Mouse (Mus musculus) olfactory bulb, adult 2 months (tissue): Measurements from ENCODE around the gene Aldh3b1. TPM values are rescaled to one million over a fixed set of nuclear protein-coding genes. Genes with fewer than 3 reads are reported as not detected.
A peak's percentile ranks its signal among the peaks of the same experiment; 100 is the strongest.

Experiments used
- H3K27ac ChIP-seq: fragments of 200-500 bp; 2 replicates; pipeline ENCODE4 v1.5.1; 2012; ENCODE audit warnings: low read depth, low read length; ENCODE audit not compliant: insufficient read depth
- H3K4me1 ChIP-seq: fragments of 200-500 bp; 2 replicates; pipeline ENCODE4 v1.6.1; 2012; ENCODE audit warnings: low read length; ENCODE audit not compliant: control insufficient read depth, insufficient read depth
- H3K4me3 ChIP-seq: fragments of 200-500 bp; 2 replicates; pipeline ENCODE4 v1.5.1; 2012; ENCODE audit warnings: mild to moderate bottlenecking, low read depth, low read length, moderate library complexity; ENCODE audit not compliant: insufficient read depth
- CTCF ChIP-seq: fragments of 200-500 bp; IDR thresholded peaks from 2 replicates; pipeline ENCODE4 v1.5.1; 2012; ENCODE audit warnings: low read depth, mild to moderate bottlenecking, low read length, moderate library complexity; ENCODE audit not compliant: insufficient read depth
- POLR2A ChIP-seq: fragments of 200-500 bp; IDR thresholded peaks from 2 replicates; pipeline ENCODE4 v1.6.1; 2012; ENCODE audit warnings: mild to moderate bottlenecking, low read depth, low read length, moderate library complexity; ENCODE audit not compliant: insufficient read depth
- WGBS: fragments of 180-500 bp; shearing (Covaris S2); methylation state at CpG from one replicate; pipeline ENCODE4 v1.1.7; 2018; 5-methylcytosine and 5-hydroxymethylcytosine counted together
- polyA plus RNA-seq: library from polyadenylated mRNA; stranded (reverse); fragments of >200 nt; gene quantifications from 2 replicates; pipeline ENCODE4 v1.2.4, GENCODE M21; 2012; ENCODE audit warnings: low replicate concordance; ENCODE audit not compliant: missing spikeins, insufficient read depth, insufficient read length

The Aldh3b1 gene
- polyA plus RNA-seq, 1 experiment, result not detected

- Histone ChIP-seq H3K4me3 (peak within 1 kb of the TSS; percentile 55), H3K27ac (no peak within 1 kb of the TSS), H3K4me1 (peaks cover 48% of the 10 kb centered on the region)
- WGBS, result 8% methylated on average over 36 of the region's 36 CpGs
- TF ChIP-seq CTCF (no peak), POLR2A (no peak)
Observed at GRCm38 (mm10) chr19:3906795-3907786, 22.5 kb downstream of the Aldh3b1 start, which contains the start of gene Tcirg1. Gene Tcirg1 (minus strand): TSS chr19:3907133.

DNA sequence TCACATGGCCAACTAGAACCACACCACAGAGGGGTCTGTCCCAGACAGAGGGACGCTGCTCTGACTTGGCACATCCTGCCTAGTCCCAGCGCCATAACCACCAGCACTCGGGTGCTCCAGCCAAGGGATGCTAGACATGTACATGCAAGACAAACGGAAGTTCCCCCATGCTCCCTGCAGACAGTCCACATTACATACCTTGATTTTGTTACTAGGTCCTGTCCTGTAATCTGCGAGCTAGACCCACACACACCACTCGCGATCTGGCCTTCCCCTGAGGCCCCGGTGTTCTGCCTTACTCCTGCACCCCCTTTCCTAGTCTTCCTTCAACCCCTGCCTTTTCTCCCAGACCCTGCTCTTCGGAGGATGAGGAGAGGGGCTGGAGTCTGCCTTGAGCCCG is 23.3 kb downstream of the Aldh3b1 start:
- Histone ChIP-seq H3K27ac (no peak overlapping the region), H3K4me3 (peak overlapping the region; percentile 55), H3K4me1 (peaks cover 43% of the 10 kb centered on the region)
- 57% methylated on average over 10 of the region's 10 CpGs for WGBS
- TF ChIP-seq POLR2A, result no peak
- no peak for TF ChIP-seq CTCF

- H3K27ac ChIP-seq, result peak overlapping the region; percentile 20; the same call in 1 of the 2 replicates
Observed at GRCm38 (mm10) chr19:3905261-3905969, 24.2 kb downstream of the Aldh3b1 start.

DNA sequence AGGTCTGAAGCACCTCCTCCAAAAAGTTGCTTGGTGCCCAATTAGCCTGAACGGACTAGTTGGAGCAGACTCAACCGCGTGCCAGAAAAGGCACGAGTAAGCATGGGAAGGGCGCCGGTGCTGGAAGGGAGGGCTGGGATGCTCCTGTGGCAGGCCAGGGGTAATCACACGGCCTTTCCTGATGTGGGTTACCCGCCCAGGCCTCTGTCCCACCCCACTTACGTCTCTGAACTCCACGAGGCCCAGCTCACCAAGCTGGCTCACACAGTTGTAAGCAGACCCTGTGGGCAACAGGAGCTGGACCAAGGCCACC is 25.3 kb downstream of the Aldh3b1 start:
- H3K27ac ChIP-seq, result no peak overlapping the region

More at GRCm38 (mm10) chr19:3905261-3905969, 24.2 kb downstream of the Aldh3b1 start:
- 67% methylated on average over 6 of the region's 6 CpGs for WGBS
- Histone ChIP-seq H3K4me1 (peaks cover 42% of the 10 kb centered on the region), H3K4me3 (no peak overlapping the region)
- TF ChIP-seq POLR2A, result no peak
- no peak for TF ChIP-seq CTCF

GRCm38 (mm10) chr19:3903648-3904362 is 25.8 kb downstream of the Aldh3b1 start:
- TF ChIP-seq CTCF (no peak), POLR2A (no peak)
- Histone ChIP-seq H3K4me1 (peaks cover 42% of the 10 kb centered on the region), H3K27ac (peak overlapping the region; percentile 83), H3K4me3 (peak overlapping the region; percentile 17; the same call in 1 of the 2 replicates)
- 62% methylated on average over 25 of the region's 25 CpGs for WGBS

More for the DNA sequence above, 25.3 kb downstream of the Aldh3b1 start:
- 65% methylated on average over 10 of the region's 10 CpGs for WGBS
- Histone ChIP-seq H3K4me3 (no peak overlapping the region), H3K4me1 (peaks cover 42% of the 10 kb centered on the region)
- TF ChIP-seq CTCF (no peak), POLR2A (no peak)

- no peak for TF ChIP-seq CTCF
- TF ChIP-seq POLR2A, result no peak
- 77% methylated on average over 12 of the region's 12 CpGs for WGBS
- peaks cover 42% of the 10 kb centered on the region for H3K4me1 ChIP-seq
Observed at GRCm38 (mm10) chr19:3902966-3903365, 26.6 kb downstream of the Aldh3b1 start.

DNA sequence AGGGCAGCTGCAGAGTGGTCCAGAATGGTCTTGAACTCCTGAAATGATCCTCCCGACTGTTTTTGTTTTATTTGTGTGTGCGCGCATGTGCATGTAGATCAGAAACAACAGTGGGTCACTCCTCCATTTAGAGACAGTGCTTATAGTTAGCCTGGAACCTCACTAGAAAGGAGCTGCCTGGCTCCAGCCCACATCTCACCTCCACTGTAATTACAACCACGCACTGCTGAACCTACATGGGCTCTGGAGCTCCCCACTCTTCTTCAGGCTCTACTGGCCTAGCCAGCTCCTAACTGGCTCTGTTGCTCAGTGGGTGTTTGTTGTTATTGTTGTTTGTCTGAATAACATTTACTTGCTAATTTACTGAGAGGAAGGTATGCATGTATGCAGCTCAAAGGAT is 30.0 kb downstream of the Aldh3b1 start:
- Histone ChIP-seq H3K4me1 (peaks cover 29% of the 10 kb centered on the region), H3K27ac (0 out of 2 replicates have a peak overlapping the region, but pooled peaks have one; percentile 14), H3K4me3 (no peak overlapping the region)
- WGBS, result 71% methylated on average over 4 of the region's 4 CpGs
- no peak for TF ChIP-seq CTCF
- TF ChIP-seq POLR2A, result no peak

More at GRCm38 (mm10) chr19:3902966-3903365, 26.6 kb downstream of the Aldh3b1 start:
- peak overlapping the region; percentile 17; the same call in 1 of the 2 replicates for H3K4me3 ChIP-seq
- H3K27ac ChIP-seq, result peak overlapping the region; percentile 83

DNA sequence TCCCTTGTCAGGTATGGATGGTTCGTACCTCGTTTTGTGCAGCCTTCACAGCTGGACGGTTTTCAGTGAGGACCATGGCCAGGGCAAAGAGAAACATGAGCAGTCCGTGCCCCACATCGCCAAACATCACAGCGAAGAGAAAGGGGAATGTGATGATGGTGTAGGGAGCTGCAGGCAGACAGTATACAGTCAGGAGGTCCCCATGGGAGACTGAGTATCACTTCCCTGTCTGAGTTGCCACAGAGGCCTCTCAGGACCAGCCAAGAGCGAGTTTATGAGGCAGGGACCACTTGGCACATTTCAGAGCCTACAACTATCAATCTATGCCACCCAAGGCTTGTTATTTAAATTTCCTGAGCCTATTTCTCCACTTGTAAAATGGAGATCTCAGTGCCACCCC is 30.7 kb downstream of the Aldh3b1 start:
- TF ChIP-seq CTCF (no peak), POLR2A (no peak)
- Histone ChIP-seq H3K27ac (no peak overlapping the region), H3K4me3 (no peak overlapping the region), H3K4me1 (peaks cover 23% of the 10 kb centered on the region)
- 86% methylated on average over 7 of the region's 7 CpGs for WGBS
